In genomic region chrX:150813464-150814138, GRCm38 (mm10) we compare ENCODE assay signal across 8 mouse cellular contexts. TPM values are rescaled to one million over a fixed set of nuclear protein-coding genes. Genes with fewer than 3 reads are reported as not detected.
A peak's percentile ranks its signal among the peaks of the same experiment; 100 is the strongest.
DNase-seq lines count a peak whose midpoint lies in the region; ATAC-seq and TF ChIP-seq lines count a peak whose summit lies in the region.

No protein-coding gene starts in this region.

- H3K9ac ChIP-seq in ES-Bruce4 (ENCODE audit: low read depth, poor library complexity, severe bottlenecking): peak overlapping the region; percentile 35; the same call in 1 of the 2 replicates
- peak overlapping the region; percentile 58 for H3K9ac ChIP-seq in forebrain, postnatal 0 days
- H3K9ac ChIP-seq in hindbrain, embryonic 12.5 days: peak overlapping the region; percentile 53

- H3K4me2 ChIP-seq in forebrain, postnatal 0 days (ENCODE audit: low read depth): peak overlapping the region; percentile 51
- H3K4me2 ChIP-seq in hindbrain, embryonic 12.5 days (replicated peaks): peak overlapping the region; percentile 50

- TF ChIP-seq POLR2A in ES-Bruce4 (IDR thresholded peaks at IDR 0.05; ENCODE audit: insufficient read depth, low read length): no peak
- TF ChIP-seq POLR2A in brain, embryonic 14.5 days (IDR thresholded peaks at IDR 0.05; ENCODE audit: borderline replicate concordance, extremely low read depth, insufficient read depth, insufficient read length, poor library complexity, severe bottlenecking): no peak

- peak overlapping the region; percentile 91 for H3K4me3 ChIP-seq in ES-Bruce4 (ENCODE audit: low read depth, low read length)
- peak overlapping the region; percentile 47 for H3K4me3 ChIP-seq in forebrain, postnatal 0 days (ENCODE audit: low read depth, low read length)
- peak overlapping the region; percentile 46 for H3K4me3 ChIP-seq in hindbrain, embryonic 12.5 days

- intact Hi-C loops in left cerebral cortex, postnatal 14 days (cut with DNase I): no loop called here

- no peak for TF ChIP-seq EP300 in ES-Bruce4 (IDR thresholded peaks at IDR 0.05; ENCODE audit: insufficient read depth, low read depth, low read length)

- peak; percentile 62 for ATAC-seq in forebrain, postnatal 0 days
- ATAC-seq in hindbrain, embryonic 12.5 days (ENCODE audit: low FRiP score): peak; percentile 68
- ATAC-seq in megakaryocyte, adult 5-6 weeks (ENCODE audit: poor library complexity, severe bottlenecking): peak; percentile 59

- no peaks in the 10 kb centered on the region for H3K4me1 ChIP-seq in ES-Bruce4 (ENCODE audit: control insufficient read depth, insufficient read depth, low read length)
- no peaks in the 10 kb centered on the region for H3K4me1 ChIP-seq in forebrain, postnatal 0 days (ENCODE audit: insufficient read depth)
- H3K4me1 ChIP-seq in hindbrain, embryonic 12.5 days: 0 out of 2 replicates have a peak, but pooled peaks cover 2% of the 10 kb centered on the region

- no peaks in the 10 kb centered on the region for H3K27me3 ChIP-seq in ES-Bruce4 (ENCODE audit: control insufficient read depth, insufficient read depth, low read length, poor library complexity, severe bottlenecking)
- H3K27me3 ChIP-seq in forebrain, postnatal 0 days (ENCODE audit: insufficient read depth, low read length): no peaks in the 10 kb centered on the region
- no peaks in the 10 kb centered on the region; the same call in 1 of the 2 replicates for H3K27me3 ChIP-seq in hindbrain, embryonic 12.5 days

- WGBS in forebrain, postnatal 0 days: 31% methylated on average over 16 of the region's 16 CpGs
- 30% methylated on average over 15 of the region's 16 CpGs for WGBS in hindbrain, embryonic 12.5 days

- peak; percentile 74 for DNase-seq in brain, embryonic 14.5 days (ENCODE audit: low read depth)
- DNase-seq in forebrain, postnatal 0 days: peak; percentile 77
- peak; percentile 10 to 21 for DNase-seq in left cerebral cortex, postnatal 14 days (ENCODE audit: low spot score in 2 of 2)
- DNase-seq in right cerebral cortex, postnatal 14 days: peak; percentile 48
- no peak for DNase-seq in spleen, adult 18-20 months

- TF ChIP-seq CTCF in ES-Bruce4 (IDR thresholded peaks at IDR 0.05; ENCODE audit: low read depth, low read length): no peak
- no peak for TF ChIP-seq CTCF in brain, embryonic 14.5 days (IDR thresholded peaks at IDR 0.05; ENCODE audit: borderline replicate concordance, extremely low read depth, insufficient read depth, insufficient read length)
- no peak for TF ChIP-seq CTCF in forebrain, postnatal 0 days (IDR thresholded peaks at IDR 0.05; ENCODE audit: low read depth)

- no peaks in the 10 kb centered on the region; the same call in 1 of the 2 replicates for H3K36me3 ChIP-seq in ES-Bruce4 (ENCODE audit: control insufficient read depth, insufficient read depth, low read length, poor library complexity, severe bottlenecking)
- H3K36me3 ChIP-seq in forebrain, postnatal 0 days (ENCODE audit: insufficient read depth): peaks cover 18% of the 10 kb centered on the region
- H3K36me3 ChIP-seq in hindbrain, embryonic 12.5 days: peaks cover 24% of the 10 kb centered on the region

- H3K27ac ChIP-seq in ES-Bruce4 (ENCODE audit: insufficient read depth, low read length): 0 out of 2 replicates have a peak overlapping the region, but pooled peaks have one; percentile 13
- H3K27ac ChIP-seq in forebrain, postnatal 0 days (ENCODE audit: low read depth, low read length): peak overlapping the region; percentile 85
- H3K27ac ChIP-seq in hindbrain, embryonic 12.5 days: peak overlapping the region; percentile 82

- no peaks in the 10 kb centered on the region for H3K9me3 ChIP-seq in ES-Bruce4 (replicated peaks; ENCODE audit: control insufficient read depth, insufficient read depth, low read length, poor library complexity, severe bottlenecking)
- H3K9me3 ChIP-seq in forebrain, postnatal 0 days (ENCODE audit: low read length): no peaks in the 10 kb centered on the region
- no peaks in the 10 kb centered on the region for H3K9me3 ChIP-seq in hindbrain, embryonic 12.5 days (replicated peaks)

RNA-seq across cellular contexts. Expression of gene Maged2, which starts 0.5 kb away (rescaled TPM):
- polyA plus RNA-seq in ES-Bruce4 (2011; ENCODE audit: insufficient read depth, insufficient read length, low read depth, missing spikeins): 43.0 and 47.5 TPM in 2 replicates
- 168 and 197 TPM in 2 replicates for polyA plus RNA-seq in brain, embryonic 14.5 days (2012; rRNA removed)
- 323 and 332 TPM in 2 replicates for total RNA-seq in forebrain, postnatal 0 days (2014; rRNA removed)
- polyA plus RNA-seq in forebrain, postnatal 0 days (2015; fragmentation: Nextera tagmentation; extraction: Ambion mirVana): 345 and 386 TPM in 2 replicates
- 456 and 471 TPM in 2 replicates for polyA plus RNA-seq in hindbrain, embryonic 12.5 days (2016; fragmentation: Nextera tagmentation; extraction: Ambion mirVana)
- 10 to 100 TPM; 52.2 to 54.6 TPM for total RNA-seq in left cerebral cortex, postnatal 14 days (2021)
- total RNA-seq in megakaryocyte, adult 5-6 weeks (2015): 0.07 and 1.1 TPM in 2 replicates
- 1.4 and 1.6 TPM in 2 replicates for total RNA-seq in megakaryocyte, adult 5-6 weeks (2017)

Comparison
In these comparisons a context has a peak if more than half of its experiments do, and no peak if none do; other contexts are left out.
1. H3K27ac ChIP-seq: peak in every context shown above with its lines; median percentile 85 in forebrain, postnatal 0 days; 82 in hindbrain, embryonic 12.5 days; 13 in ES-Bruce4.
2. DNase-seq: peak in brain, embryonic 14.5 days (single experiment), forebrain, postnatal 0 days (single experiment), left cerebral cortex, postnatal 14 days (2 of 2) and right cerebral cortex, postnatal 14 days (single experiment); none in spleen, adult 18-20 months (0 of 2).
3. Peak in every context shown above with its lines, with median percentiles within 50 percentile points of each other: H3K4me3 ChIP-seq, H3K9ac ChIP-seq and ATAC-seq.